Mouse (Mus musculus): Measurements from ENCODE around the gene Intu. TPM values are rescaled to one million over a fixed set of nuclear protein-coding genes. Genes with fewer than 3 reads are reported as not detected.
A peak's percentile ranks its signal among the peaks of the same experiment; 100 is the strongest.

Intu gene
- total RNA-seq (2021) = 10 to 100 TPM; 16.5 to 18.5 TPM
- long read RNA-seq, experiment 1, full-length matches to known transcripts = 3 of 12 reads
- long read RNA-seq, experiment 1, partial matches to known transcripts = 5 of 12 reads
- long read RNA-seq, experiment 1, other reads (novel, unspliced or antisense) = 4 of 12 reads
- long read RNA-seq, experiment 2, partial matches to known transcripts = 1 of 4 reads
- long read RNA-seq, experiment 2, other reads (novel, unspliced or antisense) = 3 of 4 reads

DNA sequence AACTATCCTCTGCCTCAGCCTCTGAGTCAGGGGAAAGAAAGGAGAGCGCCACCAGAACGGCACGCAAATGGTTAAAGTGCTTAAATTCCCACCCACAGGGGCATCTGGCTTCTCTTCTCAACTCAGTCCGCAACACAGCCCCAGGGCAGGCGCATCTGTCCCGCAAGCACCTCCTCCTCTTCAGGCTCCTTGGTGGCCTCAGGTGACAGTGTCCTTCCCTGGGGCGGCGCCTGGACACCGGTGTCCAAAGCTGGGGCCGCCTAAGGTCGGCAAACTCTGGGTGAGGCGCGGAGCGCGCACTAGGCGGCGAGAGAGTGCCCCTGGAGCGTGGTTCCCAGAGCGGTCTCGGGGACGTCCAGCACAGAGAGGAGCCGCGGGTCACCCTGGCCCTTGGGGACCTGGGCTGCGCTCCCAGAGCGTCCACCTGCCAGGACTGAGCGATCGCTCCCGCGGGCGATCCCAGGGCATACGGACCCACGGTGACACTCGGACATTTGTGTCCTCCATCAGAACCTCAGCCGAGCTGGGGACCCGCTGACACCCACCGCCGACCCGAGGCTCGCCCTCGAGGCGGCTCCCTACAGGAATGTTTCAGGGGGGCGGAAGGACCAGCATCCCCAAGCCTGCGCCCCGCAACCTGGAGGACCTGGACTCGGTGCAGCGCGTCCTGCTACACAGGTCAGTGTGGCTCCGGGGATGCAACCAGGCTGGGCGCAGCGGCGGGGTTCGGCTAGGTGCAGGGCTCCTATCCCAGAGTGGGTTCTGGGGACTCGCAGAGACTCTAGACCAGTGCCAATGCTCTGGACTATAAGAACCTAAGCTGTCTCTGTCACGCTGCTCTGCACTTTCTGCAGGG lies at the start of gene Intu:
Gene Intu (plus strand): TSS at position 1 of the 856 bp plus-strand sequence.
- peak; percentile 76 to 80 for DNase-seq

GRCm38 (mm10) chr3:40483221-40483654 lies 47.8 kb upstream of the Intu start:
- DNase-seq = no peak

DNA sequence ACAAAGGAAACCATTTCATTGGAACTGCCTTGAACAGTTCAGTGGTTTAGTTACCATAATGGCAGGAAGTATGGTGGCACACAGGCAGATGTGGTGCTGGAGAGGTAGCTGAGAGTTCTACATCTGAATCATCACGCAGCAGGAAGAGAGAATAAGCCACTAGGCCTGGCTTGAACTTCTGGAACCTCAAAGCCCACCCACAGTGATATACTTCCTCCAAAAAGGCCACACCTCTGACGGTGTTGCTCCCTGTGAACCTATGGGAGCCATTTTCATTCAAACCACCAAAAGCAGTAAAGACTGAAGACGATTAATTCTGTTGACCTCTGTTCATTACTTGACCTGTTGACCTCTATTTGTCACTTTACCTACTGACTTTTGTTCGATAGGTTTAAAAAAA lies 43.7 kb upstream of the Intu start:
- no peak for DNase-seq

DNA sequence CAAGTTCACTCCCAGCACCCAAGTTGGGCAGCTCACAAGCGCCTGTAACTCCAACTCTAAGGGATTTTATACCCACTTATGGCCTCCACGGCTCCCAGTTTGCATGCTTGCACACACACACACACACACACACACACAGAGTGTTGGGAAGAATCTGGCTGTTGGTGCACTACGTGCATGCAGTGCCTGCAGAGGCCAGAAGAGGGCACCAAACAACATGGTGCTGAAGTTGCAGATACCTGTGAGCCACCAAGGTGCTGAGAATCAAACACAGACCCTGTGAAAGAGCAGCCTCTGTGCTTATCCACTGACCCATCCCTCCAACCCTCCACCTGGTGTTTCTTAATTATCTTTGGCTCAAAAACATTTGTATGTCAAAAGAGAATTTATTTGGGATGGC lies 39.3 kb upstream of the Intu start:
- no peak for DNase-seq

DNA sequence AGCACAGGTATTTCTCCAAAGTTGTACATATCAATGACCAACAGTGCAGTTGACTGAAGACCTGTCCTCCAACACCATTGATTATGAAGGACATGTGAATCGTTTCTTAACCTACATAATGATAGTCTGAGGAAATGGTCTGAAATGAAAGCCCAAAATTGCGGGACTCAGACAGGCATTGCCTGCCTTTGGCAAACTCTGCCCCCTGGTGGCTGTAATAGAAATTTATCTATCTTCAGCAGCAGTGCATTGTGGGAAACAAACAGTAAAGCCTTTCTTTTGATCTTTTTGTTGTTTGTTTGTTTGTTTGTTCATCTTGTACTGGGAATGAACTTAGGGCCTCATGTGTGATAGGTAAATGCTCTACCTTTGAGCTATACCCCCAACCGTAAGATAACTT lies 32.2 kb upstream of the Intu start:
- no peak for DNase-seq

- no peak for DNase-seq
Observed at GRCm38 (mm10) chr3:40500157-40500808, 30.8 kb upstream of the Intu start.

- no peak for DNase-seq
Observed at GRCm38 (mm10) chr3:40504377-40504776, 26.7 kb upstream of the Intu start.

DNA sequence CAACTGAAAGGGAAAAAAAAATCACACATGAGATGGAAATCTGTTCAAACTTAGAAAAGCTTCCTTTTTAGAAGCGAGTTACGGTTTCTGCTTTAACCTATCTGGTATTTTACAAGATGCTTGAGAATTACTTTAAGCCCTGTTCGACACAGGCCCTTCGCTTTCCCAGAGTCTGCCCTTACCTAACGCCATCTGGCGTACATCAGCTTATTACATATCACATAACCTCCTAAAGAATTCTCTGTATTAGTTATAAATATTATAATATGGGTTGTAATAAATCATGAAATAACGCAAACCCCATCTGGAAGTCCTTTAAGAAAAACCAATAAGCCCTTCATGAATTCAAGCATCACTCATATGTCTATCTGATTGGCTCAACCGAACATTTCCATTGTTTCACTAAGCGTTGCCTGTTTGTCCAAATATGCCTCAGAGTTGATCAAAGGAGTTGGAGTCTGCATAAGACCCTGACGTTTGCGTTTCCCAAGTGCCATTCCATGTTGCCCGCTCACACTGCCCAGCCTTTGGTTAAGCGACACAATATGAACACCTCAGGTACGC lies 25.6 kb upstream of the Intu start:
- no peak for DNase-seq

- DNase-seq = no peak
Observed at GRCm38 (mm10) chr3:40508927-40509576, 22.0 kb upstream of the Intu start.

- DNase-seq = peak; percentile 36
Observed at GRCm38 (mm10) chr3:40510567-40510966, 20.5 kb upstream of the Intu start.

GRCm38 (mm10) chr3:40512936-40513829 lies 17.9 kb upstream of the Intu start:
- DNase-seq = no peak

GRCm38 (mm10) chr3:40518240-40518639 lies 12.8 kb upstream of the Intu start:
- no peak for DNase-seq

DNA sequence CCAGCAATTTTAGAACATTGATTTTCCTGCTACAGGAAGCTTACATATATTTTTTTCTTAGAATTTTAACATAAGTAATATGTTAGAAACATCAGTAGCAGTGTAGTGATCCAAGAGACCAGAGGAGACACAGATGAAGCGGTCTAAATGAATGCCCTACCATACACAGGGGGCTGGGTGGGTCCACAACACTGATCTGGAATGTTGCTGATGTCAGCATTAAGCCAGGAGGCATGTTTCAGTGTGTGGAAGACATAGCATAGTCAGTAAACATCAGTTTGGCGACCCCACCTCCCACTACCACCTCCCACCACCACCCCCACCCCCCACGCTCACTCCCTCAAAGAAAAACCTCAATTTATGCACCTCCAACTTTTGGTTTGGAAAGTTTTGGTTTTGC lies 11.5 kb upstream of the Intu start:
- no peak for DNase-seq

- DNase-seq = no peak
Observed at GRCm38 (mm10) chr3:40520567-40520966, 10.5 kb upstream of the Intu start.

GRCm38 (mm10) chr3:40522446-40522845 lies 8.6 kb upstream of the Intu start:
- DNase-seq = no peak

DNA sequence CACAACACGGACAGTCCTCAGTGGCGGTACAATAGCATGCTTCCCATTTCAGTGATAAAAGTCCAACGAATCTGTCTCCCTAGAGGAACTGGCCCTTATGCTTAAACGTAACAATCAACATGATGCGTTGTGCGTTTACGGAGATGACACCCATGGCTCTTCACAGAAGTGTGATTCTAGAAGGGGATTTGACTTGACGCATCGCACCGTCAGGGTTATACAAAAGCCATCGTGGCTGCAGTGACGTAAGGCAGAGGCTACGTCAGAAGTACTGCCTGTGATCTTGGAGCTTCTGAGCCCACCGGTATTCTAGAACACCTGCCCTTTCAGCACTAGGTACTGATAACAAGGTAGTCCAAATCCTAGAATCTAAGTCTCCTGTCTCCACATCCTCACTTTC lies 8.2 kb upstream of the Intu start:
- DNase-seq = no peak

- DNase-seq = no peak
Observed at GRCm38 (mm10) chr3:40523371-40523783, 7.7 kb upstream of the Intu start.

DNA sequence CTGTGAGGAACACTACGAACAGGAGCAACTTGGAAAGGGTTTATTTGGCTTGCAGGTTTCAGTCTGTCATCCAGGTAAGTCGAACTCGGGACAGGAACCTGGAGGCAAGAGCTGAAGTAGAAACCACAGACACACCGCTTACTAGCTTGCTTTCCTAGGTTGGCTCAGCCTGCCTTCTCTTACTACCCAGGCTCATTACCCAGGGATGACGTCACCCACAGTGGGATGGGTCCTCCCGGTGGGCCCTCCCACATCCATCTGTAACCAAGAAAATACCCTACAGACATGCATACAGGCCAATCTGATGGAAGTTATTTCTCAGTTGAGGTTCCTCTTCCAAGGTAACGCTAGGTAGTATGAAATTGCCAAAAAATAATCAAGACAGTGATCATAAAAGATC lies 6.2 kb upstream of the Intu start:
- DNase-seq = no peak

DNA sequence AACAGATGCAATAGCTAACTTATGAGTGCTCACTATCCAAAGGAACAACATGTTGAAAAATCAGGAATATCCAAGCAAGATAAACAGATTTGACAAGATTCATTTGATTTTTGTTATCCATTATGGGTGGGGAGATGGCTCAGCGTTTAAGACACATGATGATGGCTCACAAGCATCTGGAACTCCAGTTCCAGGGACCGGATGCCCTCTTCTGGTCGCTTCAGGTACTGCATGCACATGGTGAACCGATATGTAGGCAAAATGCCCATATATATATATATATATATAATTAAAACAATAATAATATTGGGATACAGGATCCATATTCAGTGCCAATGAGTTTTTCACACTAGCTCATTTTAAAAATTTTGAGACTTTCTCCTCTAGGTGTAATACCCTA lies 5.7 kb upstream of the Intu start:
- peak in 1 of 2 experiments; percentile 76 for DNase-seq

- no peak for DNase-seq
Observed at GRCm38 (mm10) chr3:40526095-40526494, 5.0 kb upstream of the Intu start.

DNA sequence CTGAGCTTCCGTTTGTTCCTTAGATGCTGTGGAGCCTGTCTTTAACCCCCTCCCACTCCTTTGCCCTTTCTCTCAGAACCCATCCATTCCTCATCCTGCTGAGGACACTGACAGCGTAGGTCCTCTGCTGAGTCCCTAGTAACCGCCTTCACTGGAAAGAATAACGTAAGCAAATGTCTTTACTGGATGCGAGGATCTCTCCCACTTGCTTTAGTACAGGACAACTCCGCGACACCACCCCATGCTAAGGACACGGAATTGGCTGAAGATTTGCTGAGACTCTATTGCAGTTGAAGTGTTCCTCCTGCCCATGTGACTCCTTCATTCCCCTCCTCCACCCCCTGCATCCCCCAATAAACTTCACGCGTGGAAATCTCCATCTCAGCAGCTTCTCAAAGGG lies 3.9 kb upstream of the Intu start:
- DNase-seq = no peak
